Mouse (Mus musculus) granulocyte monocyte progenitor cell, adult 5-6 weeks (primary cell): Measurements from ENCODE around the gene Tmem214. TPM values are rescaled to one million over a fixed set of nuclear protein-coding genes. Genes with fewer than 3 reads are reported as not detected.

ENCODE experiments used
- total RNA-seq, 2 experiments: library from RNA; stranded (forward) in 1 of 2; stranded (reverse) in 1 of 2; fragments of 200-712, 200-1000 nt in 1 of 2; fragments of >200 nt in 1 of 2; fragmentation: Nextera tagmentation in 1 of 2; gene quantifications; 2 replicates each; pipeline ENCODE4 v1.2.3; 2014 to 2017

The Tmem214 gene
- total RNA-seq, 2 experiments from 2014 or later, result 21.5 to 48.5 TPM

Other genes starting within 250 kb of the Tmem214 start
- gene Slc35f6, start 220.1 kb upstream of the Tmem214 start, total RNA-seq (2014; fragmentation: Nextera tagmentation), result 11.8 and 15.4 TPM in 2 replicates
- gene Slc35f6, start 220.1 kb upstream of the Tmem214 start, total RNA-seq (2017), result 2.8 and 6.6 TPM in 2 replicates
- gene Cenpa, start 201.2 kb upstream of the Tmem214 start, total RNA-seq (2014; fragmentation: Nextera tagmentation), result 78.6 and 110 TPM in 2 replicates
- 84.8 and 124 TPM in 2 replicates for gene Cenpa, start 201.2 kb upstream of the Tmem214 start, total RNA-seq (2017)
- gene Dpysl5, start 156.4 kb upstream of the Tmem214 start, total RNA-seq (2014; fragmentation: Nextera tagmentation), result not detected in 2 replicates
- gene Dpysl5, start 156.4 kb upstream of the Tmem214 start, total RNA-seq (2017), result not detected in 2 replicates
- not detected in 2 replicates for gene Mapre3, start 53.4 kb upstream of the Tmem214 start, total RNA-seq (2014; fragmentation: Nextera tagmentation)
- not detected in 2 replicates for gene Mapre3, start 53.4 kb upstream of the Tmem214 start, total RNA-seq (2017)
- 8.9 and 27.6 TPM in 2 replicates for gene Agbl5, start 20.7 kb downstream of the Tmem214 start, total RNA-seq (2014; fragmentation: Nextera tagmentation)
- gene Agbl5, start 20.7 kb downstream of the Tmem214 start, total RNA-seq (2017), result 7.7 and 12.5 TPM in 2 replicates
- gene Ost4, start 39.8 kb downstream of the Tmem214 start, total RNA-seq (2014; fragmentation: Nextera tagmentation), result 361 and 454 TPM in 2 replicates
- gene Ost4, start 39.8 kb downstream of the Tmem214 start, total RNA-seq (2017), result 300 and 325 TPM in 2 replicates
- 78.8 and 147 TPM in 2 replicates for gene Emilin1, start 45.4 kb downstream of the Tmem214 start, total RNA-seq (2014; fragmentation: Nextera tagmentation)
- gene Emilin1, start 45.4 kb downstream of the Tmem214 start, total RNA-seq (2017), result 124 and 152 TPM in 2 replicates
- gene Khk, start 53.4 kb downstream of the Tmem214 start, total RNA-seq (2014; fragmentation: Nextera tagmentation), result 84.7 and 111 TPM in 2 replicates
- gene Khk, start 53.4 kb downstream of the Tmem214 start, total RNA-seq (2017), result 66.4 and 80.2 TPM in 2 replicates
- gene Cgref1, start 77.6 kb downstream of the Tmem214 start, total RNA-seq (2014; fragmentation: Nextera tagmentation), result not detected in 2 replicates
- 0.62 TPM in 1 of 2 replicates, not detected in the other for gene Cgref1, start 77.6 kb downstream of the Tmem214 start, total RNA-seq (2017)
- gene Preb, start 92.3 kb downstream of the Tmem214 start, total RNA-seq (2014; fragmentation: Nextera tagmentation), result 103 and 127 TPM in 2 replicates
- gene Preb, start 92.3 kb downstream of the Tmem214 start, total RNA-seq (2017), result 42.7 and 67.9 TPM in 2 replicates
- gene Tcf23, start 100.7 kb downstream of the Tmem214 start, total RNA-seq (2014; fragmentation: Nextera tagmentation), result not detected in 2 replicates
- gene Tcf23, start 100.7 kb downstream of the Tmem214 start, total RNA-seq (2017), result not detected in 2 replicates
- gene Atraid, start 180.3 kb downstream of the Tmem214 start, total RNA-seq (2014; fragmentation: Nextera tagmentation), result 42.7 and 79.1 TPM in 2 replicates
- gene Atraid, start 180.3 kb downstream of the Tmem214 start, total RNA-seq (2017), result 44.7 and 59.4 TPM in 2 replicates
- gene Slc5a6, start 180.9 kb downstream of the Tmem214 start, total RNA-seq (2014; fragmentation: Nextera tagmentation), result 7.2 and 7.9 TPM in 2 replicates
- 5.8 and 8.8 TPM in 2 replicates for gene Slc5a6, start 180.9 kb downstream of the Tmem214 start, total RNA-seq (2017)
- gene Cad, start 186.8 kb downstream of the Tmem214 start, total RNA-seq (2014; fragmentation: Nextera tagmentation), result 57.4 and 70.3 TPM in 2 replicates
- gene Cad, start 186.8 kb downstream of the Tmem214 start, total RNA-seq (2017), result 23.1 and 39.5 TPM in 2 replicates
- gene Dnajc5g, start 238.3 kb downstream of the Tmem214 start, total RNA-seq (2014; fragmentation: Nextera tagmentation), result not detected in 2 replicates
- gene Dnajc5g, start 238.3 kb downstream of the Tmem214 start, total RNA-seq (2017), result not detected in 2 replicates
- gene Slc30a3, start 240.2 kb downstream of the Tmem214 start, total RNA-seq (2014; fragmentation: Nextera tagmentation), result not detected in 2 replicates
- not detected in 2 replicates for gene Slc30a3, start 240.2 kb downstream of the Tmem214 start, total RNA-seq (2017)
- gene Trim54, start 248.7 kb downstream of the Tmem214 start, total RNA-seq (2014; fragmentation: Nextera tagmentation), result not detected in 2 replicates
- not detected in 2 replicates for gene Trim54, start 248.7 kb downstream of the Tmem214 start, total RNA-seq (2017)